ENCODE assay signal across 23 mouse cellular contexts in the genomic region with DNA sequence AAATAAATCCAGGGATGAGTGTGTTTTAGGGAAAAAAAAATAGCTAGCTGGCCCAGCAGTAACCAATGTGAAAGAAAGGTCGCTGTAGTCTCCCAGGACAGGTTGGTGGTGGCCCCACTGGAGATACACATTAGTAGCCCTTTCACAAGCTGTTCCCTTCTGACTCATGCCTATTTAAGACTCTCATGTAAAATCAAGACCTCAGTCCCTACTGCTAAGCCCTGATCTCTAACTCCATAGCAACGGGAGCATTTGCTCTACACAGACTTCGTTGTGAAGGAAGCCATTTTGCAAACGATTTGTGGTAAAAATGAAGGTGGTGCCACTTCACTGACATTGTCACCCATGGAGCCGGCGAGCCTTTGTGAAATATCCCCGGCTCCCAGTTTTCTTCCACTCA. TPM values are rescaled to one million over a fixed set of nuclear protein-coding genes. Genes with fewer than 3 reads are reported as not detected.
A peak's percentile ranks its signal among the peaks of the same experiment; 100 is the strongest.
DNase-seq lines count a peak whose midpoint lies in the region; ATAC-seq and TF ChIP-seq lines count a peak whose summit lies in the region.
"Had no signal": no experiment of that assay in that cellular context is flagged by ENCODE, and none has a peak within 500 bp of the region (broad histone marks: within the 10 kb centered on the region; RNA-seq: fewer than 3 reads in every experiment).

No protein-coding gene starts in this region.

- 55% methylated on average over 7 of the region's 7 CpGs for WGBS in heart, embryonic 10.5 days
- 72% methylated on average over 7 of the region's 7 CpGs for WGBS in heart, adult 2 months
- WGBS in lung, embryonic 15.5 days = 65% methylated on average over 7 of the region's 7 CpGs
- 55% methylated on average over 7 of the region's 7 CpGs for WGBS in lung, postnatal 0 days
- WGBS in hindbrain, embryonic 11.5 days = 88% methylated on average over 7 of the region's 7 CpGs

- no peak for TF ChIP-seq POLR2A in heart, adult 2 months (IDR thresholded peaks at IDR 0.05; ENCODE audit: insufficient read depth, low read depth, low read length)

- H3K9me3 ChIP-seq in heart, embryonic 10.5 days = no peaks in the 10 kb centered on the region
- no peaks in the 10 kb centered on the region for H3K9me3 ChIP-seq in lung, embryonic 15.5 days
- no peaks in the 10 kb centered on the region for H3K9me3 ChIP-seq in lung, postnatal 0 days (ENCODE audit: low read length)
- no peaks in the 10 kb centered on the region for H3K9me3 ChIP-seq in hindbrain, embryonic 11.5 days (ENCODE audit: control insufficient read depth, low read length)
- H3K9me3 ChIP-seq: embryonic facial prominence, embryonic 10.5 days; embryonic facial prominence, embryonic 12.5 days; forebrain, embryonic 12.5 days had no signal

- no peaks in the 10 kb centered on the region for H3K79me2 ChIP-seq in heart, adult 2 months (replicated peaks; ENCODE audit: control insufficient read depth, insufficient read depth, low read length)

- no peaks in the 10 kb centered on the region for H3K36me3 ChIP-seq in heart, embryonic 10.5 days
- no peaks in the 10 kb centered on the region for H3K36me3 ChIP-seq in heart, adult 2 months (ENCODE audit: control insufficient read depth, insufficient read depth, low read length)
- H3K36me3 ChIP-seq in lung, embryonic 15.5 days = no peaks in the 10 kb centered on the region
- no peaks in the 10 kb centered on the region for H3K36me3 ChIP-seq in lung, postnatal 0 days (ENCODE audit: insufficient read depth, low read length)
- H3K36me3 ChIP-seq in hindbrain, embryonic 11.5 days (ENCODE audit: control insufficient read depth, insufficient read depth, low read length) = no peaks in the 10 kb centered on the region
- H3K36me3 ChIP-seq: embryonic facial prominence, embryonic 10.5 days; embryonic facial prominence, embryonic 12.5 days; forebrain, embryonic 12.5 days had no signal

- no peak overlapping the region for H3K9ac ChIP-seq in heart, adult 2 months (ENCODE audit: low read depth, low read length)
- H3K9ac ChIP-seq in lung, embryonic 15.5 days = no peak overlapping the region
- no peak overlapping the region for H3K9ac ChIP-seq in lung, postnatal 0 days (replicated peaks; ENCODE audit: low read depth)
- H3K9ac ChIP-seq in hindbrain, embryonic 11.5 days (ENCODE audit: low read depth, low read length) = no peak overlapping the region
- H3K9ac ChIP-seq: embryonic facial prominence, embryonic 12.5 days; forebrain, embryonic 12.5 days had no signal

- no peak for ATAC-seq in lung, embryonic 15.5 days (ENCODE audit: borderline replicate concordance, extremely low read depth, low FRiP score, low TSS enrichment)
- peak; percentile 75 for ATAC-seq in lung, postnatal 0 days
- ATAC-seq in Patski = peak; percentile 55
- ATAC-seq in hindbrain, embryonic 11.5 days (ENCODE audit: low FRiP score) = no peak
- ATAC-seq: activated CD4-positive, CD25-positive, alpha-beta regulatory T cell, adult 4 months; forebrain, embryonic 14.5 days; forebrain, embryonic 16.5 days had no signal

- H3K4me2 ChIP-seq in lung, embryonic 15.5 days = no peak overlapping the region
- H3K4me2 ChIP-seq in lung, postnatal 0 days (replicated peaks; ENCODE audit: low read depth, low read length) = no peak overlapping the region
- no peak overlapping the region for H3K4me2 ChIP-seq in hindbrain, embryonic 11.5 days (replicated peaks; ENCODE audit: low read depth, low read length)
- H3K4me2 ChIP-seq: embryonic facial prominence, embryonic 12.5 days; forebrain, embryonic 12.5 days had no signal

- CTCF ChIA-PET in Patski (lab: Charles Lee) = interaction anchor here (1.0 kb wide), 1 partner anchor 12 kb away, joined by 3 read pairs; no protein-coding TSS in a partner anchor

- POLR2A ChIA-PET in Patski (lab: Charles Lee) = no interaction called here

- H3K27ac ChIP-seq in heart, embryonic 10.5 days = peak overlapping the region; percentile 76
- H3K27ac ChIP-seq in heart, adult 2 months = no peak overlapping the region
- peak overlapping the region; percentile 8; the same call in 1 of the 2 replicates for H3K27ac ChIP-seq in lung, embryonic 15.5 days
- peak overlapping the region; percentile 68 for H3K27ac ChIP-seq in lung, postnatal 0 days (ENCODE audit: low read length)
- no peak overlapping the region for H3K27ac ChIP-seq in hindbrain, embryonic 11.5 days (ENCODE audit: low read depth, low read length)
- H3K27ac ChIP-seq: embryonic facial prominence, embryonic 10.5 days; embryonic facial prominence, embryonic 12.5 days; forebrain, embryonic 12.5 days had no signal

- peaks cover 37% of the 10 kb centered on the region for H3K4me1 ChIP-seq in heart, embryonic 10.5 days
- no peaks in the 10 kb centered on the region for H3K4me1 ChIP-seq in heart, adult 2 months (ENCODE audit: control insufficient read depth, insufficient read depth, low read length)
- H3K4me1 ChIP-seq in lung, embryonic 15.5 days = peaks cover 31% of the 10 kb centered on the region
- peaks cover 8% of the 10 kb centered on the region; the same call in 1 of the 2 replicates for H3K4me1 ChIP-seq in lung, postnatal 0 days (ENCODE audit: insufficient read depth, low read depth, low read length)
- no peaks in the 10 kb centered on the region for H3K4me1 ChIP-seq in hindbrain, embryonic 11.5 days (replicated peaks; ENCODE audit: control insufficient read depth, insufficient read depth, low read length)
- H3K4me1 ChIP-seq: embryonic facial prominence, embryonic 12.5 days had no signal

- no peak overlapping the region for H3K4me3 ChIP-seq in heart, embryonic 10.5 days
- no peak overlapping the region for H3K4me3 ChIP-seq in heart, adult 2 months
- no peak overlapping the region for H3K4me3 ChIP-seq in lung, embryonic 15.5 days
- no peak overlapping the region for H3K4me3 ChIP-seq in lung, postnatal 0 days (ENCODE audit: low read depth, low read length)
- H3K4me3 ChIP-seq in hindbrain, embryonic 11.5 days (ENCODE audit: low read depth, low read length) = no peak overlapping the region
- H3K4me3 ChIP-seq: embryonic facial prominence, embryonic 10.5 days; embryonic facial prominence, embryonic 12.5 days; forebrain, embryonic 12.5 days had no signal

- intact Hi-C loops in heart, adult 2 months (cut with DNase I) = no loop called here

- in situ Hi-C loops in Patski (cut with MboI; ENCODE audit: low pct_unique_long_range_greater_than_20kb) = loop anchor here (25.0 kb wide), 1 partner anchor 377 kb away; no protein-coding TSS in a partner anchor

- no peak for DNase-seq in heart, embryonic 10.5 days (ENCODE audit: low spot score)
- DNase-seq in heart, adult 2 months = no peak
- DNase-seq in lung, adult 18-20 months = no peak
- DNase-seq in lung, postnatal 0 days (ENCODE audit: low spot score) = peak; percentile 50
- DNase-seq in lung, postnatal 10 days = no peak
- no peak for DNase-seq in Patski (ENCODE audit: low read depth, low spot score)
- no peak for DNase-seq in hindbrain, embryonic 11.5 days (ENCODE audit: low spot score)
- DNase-seq: adrenal gland, adult 8-10 months; adrenal gland, postnatal 14 days; adrenal gland, postnatal 36 days; cerebellum, adult 11-12 months; cerebellum, adult 2 months; cerebellum, adult 9-10 months; cerebellum, postnatal 10 days; cerebellum, postnatal 25 days had no signal

- no peak for TF ChIP-seq CTCF in heart, adult 2 months (IDR thresholded peaks at IDR 0.05)
- TF ChIP-seq CTCF in lung, postnatal 0 days (IDR thresholded peaks at IDR 0.05) = no peak
- TF ChIP-seq CTCF in Patski (IDR thresholded peaks at IDR 0.05) = no peak

- no peaks in the 10 kb centered on the region for H3K27me3 ChIP-seq in heart, embryonic 10.5 days (ENCODE audit: insufficient read depth, poor library complexity, severe bottlenecking)
- no peaks in the 10 kb centered on the region for H3K27me3 ChIP-seq in heart, adult 2 months (ENCODE audit: control insufficient read depth, insufficient read depth, low read length)
- H3K27me3 ChIP-seq in lung, embryonic 15.5 days = no peaks in the 10 kb centered on the region
- H3K27me3 ChIP-seq in lung, postnatal 0 days (replicated peaks; ENCODE audit: insufficient read depth, low read length) = no peaks in the 10 kb centered on the region
- H3K27me3 ChIP-seq in Patski = no peaks in the 10 kb centered on the region
- no peaks in the 10 kb centered on the region for H3K27me3 ChIP-seq in hindbrain, embryonic 11.5 days (ENCODE audit: control insufficient read depth, insufficient read depth, low read length)
- H3K27me3 ChIP-seq: embryonic facial prominence, embryonic 12.5 days; forebrain, embryonic 12.5 days had no signal

- no peak for TF ChIP-seq EP300 in heart, adult 2 months (IDR thresholded peaks at IDR 0.05; ENCODE audit: insufficient read depth, low read depth, low read length)
- no peak for TF ChIP-seq EP300 in lung, postnatal 0 days (IDR thresholded peaks at IDR 0.05)

RNA-seq across cellular contexts. Expression of gene Mlip, which starts 57.8 kb away (rescaled TPM):
- 38.6 and 68.6 TPM in 2 replicates for polyA plus RNA-seq in heart, embryonic 10.5 days (2016; fragmentation: Nextera tagmentation; extraction: Ambion mirVana)
- 100 to 1,000 TPM; 128 to 148 TPM for total RNA-seq in heart, adult 2 months (2021)
- 110 and 153 TPM in 2 replicates for polyA plus RNA-seq in heart, adult 2 months (2012; rRNA removed)
- 3.2 and 5.7 TPM in 2 replicates for polyA plus RNA-seq in lung, embryonic 15.5 days (2015; fragmentation: Nextera tagmentation; extraction: Ambion mirVana)
- polyA plus RNA-seq in lung, postnatal 0 days (2015; fragmentation: Nextera tagmentation; extraction: Ambion mirVana) = 1.8 and 3.1 TPM in 2 replicates
- not detected for polyA plus RNA-seq in Patski (2021)
- polyA plus RNA-seq in hindbrain, embryonic 11.5 days (2014; fragmentation: Nextera tagmentation; extraction: Ambion mirVana) = 0.48 TPM in 1 of 2 replicates, not detected in the other
- total RNA-seq: ES-E14 had no signal

Comparison
In these comparisons a context has a peak if more than half of its experiments do, and no peak if none do; other contexts are left out.
1. H3K27ac ChIP-seq: peak in heart, embryonic 10.5 days (single experiment), lung, embryonic 15.5 days (single experiment) and lung, postnatal 0 days (single experiment); none in heart, adult 2 months (single experiment) and hindbrain, embryonic 11.5 days (single experiment).
2. ATAC-seq: peak in lung, postnatal 0 days (single experiment) and Patski (single experiment); none in lung, embryonic 15.5 days (single experiment) and hindbrain, embryonic 11.5 days (single experiment).